Mouse (Mus musculus) heart, adult 11 months (tissue): ENCODE data around the gene Ccdc40.

ENCODE experiments used
- DNase-seq: peaks from one replicate; pipeline ENCODE4 v3.0.0; 2022

The Ccdc40 gene

DNA sequence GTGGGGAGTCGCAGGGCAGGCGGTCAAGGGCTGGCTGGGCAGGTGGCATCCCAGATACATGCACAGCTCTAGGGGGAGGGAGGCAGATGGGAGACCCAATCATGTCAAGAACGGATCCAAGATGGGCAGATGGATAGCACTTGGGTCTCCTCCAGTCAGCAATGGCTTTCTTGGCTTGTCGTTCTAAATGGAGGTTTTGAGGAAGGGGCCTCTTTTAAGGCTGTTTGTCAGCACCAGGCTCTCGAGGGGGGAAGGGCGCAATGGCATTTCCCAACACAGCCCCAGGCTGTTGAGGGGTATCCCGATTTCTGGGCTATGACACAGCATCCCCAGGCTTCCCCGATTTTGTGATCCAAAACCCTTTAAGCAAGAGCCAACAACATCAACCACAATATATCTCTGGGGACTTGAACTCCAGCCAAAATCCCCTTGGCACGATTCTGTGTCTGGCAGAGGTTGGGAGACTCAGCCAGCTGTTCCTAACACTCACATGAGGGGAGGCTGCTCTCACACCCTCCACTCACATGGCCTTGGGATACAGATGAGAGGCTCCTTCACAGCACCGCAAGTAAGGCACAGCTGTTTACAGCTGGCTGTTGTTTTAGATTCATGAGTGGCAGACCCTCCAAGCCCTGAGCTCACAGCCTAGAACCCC, 18.9 kb upstream of the Ccdc40 start:
- peak; percentile 98 for DNase-seq

- DNase-seq: peak; percentile 97
These were observed 17.9 kb upstream of the Ccdc40 start for GRCm38 (mm10) chr11:119210321-119211100.

DNA sequence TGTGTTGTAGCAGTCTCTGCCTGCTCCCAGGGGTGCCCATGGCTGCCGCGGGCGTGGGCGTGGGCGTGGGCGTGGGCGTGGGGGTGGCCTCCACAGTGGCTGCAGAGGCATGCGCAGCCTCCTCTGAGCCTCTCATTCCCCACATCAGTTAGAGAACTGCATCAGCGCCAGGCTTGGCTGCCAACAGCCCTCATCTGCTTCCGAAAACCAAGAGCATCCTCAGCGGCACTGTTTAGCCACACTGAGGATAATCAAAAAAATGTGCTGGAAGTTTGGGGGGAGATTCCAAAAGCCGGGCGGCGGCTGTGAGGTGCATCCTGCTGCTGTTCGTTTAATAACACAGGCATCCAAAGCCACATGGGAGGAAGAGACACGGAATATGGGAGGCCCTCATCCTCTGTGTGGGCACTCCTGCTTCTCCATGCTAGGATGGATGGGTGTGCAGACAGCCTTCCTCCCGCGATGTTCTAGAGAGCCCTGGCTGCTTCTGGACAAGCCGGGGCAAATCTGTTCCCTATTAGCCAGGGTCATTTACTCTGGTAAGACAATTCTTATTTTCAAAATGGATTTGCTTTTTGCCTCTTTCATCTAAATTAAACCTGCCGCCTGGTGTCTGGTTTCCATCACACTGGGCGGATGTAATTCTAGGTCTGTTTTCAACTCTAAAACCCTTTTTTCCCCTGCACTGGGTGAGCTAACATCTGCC, 16.6 kb upstream of the Ccdc40 start:
- no peak for DNase-seq

GRCm38 (mm10) chr11:119213166-119213885, 15.0 kb upstream of the Ccdc40 start:
- DNase-seq: no peak

DNA sequence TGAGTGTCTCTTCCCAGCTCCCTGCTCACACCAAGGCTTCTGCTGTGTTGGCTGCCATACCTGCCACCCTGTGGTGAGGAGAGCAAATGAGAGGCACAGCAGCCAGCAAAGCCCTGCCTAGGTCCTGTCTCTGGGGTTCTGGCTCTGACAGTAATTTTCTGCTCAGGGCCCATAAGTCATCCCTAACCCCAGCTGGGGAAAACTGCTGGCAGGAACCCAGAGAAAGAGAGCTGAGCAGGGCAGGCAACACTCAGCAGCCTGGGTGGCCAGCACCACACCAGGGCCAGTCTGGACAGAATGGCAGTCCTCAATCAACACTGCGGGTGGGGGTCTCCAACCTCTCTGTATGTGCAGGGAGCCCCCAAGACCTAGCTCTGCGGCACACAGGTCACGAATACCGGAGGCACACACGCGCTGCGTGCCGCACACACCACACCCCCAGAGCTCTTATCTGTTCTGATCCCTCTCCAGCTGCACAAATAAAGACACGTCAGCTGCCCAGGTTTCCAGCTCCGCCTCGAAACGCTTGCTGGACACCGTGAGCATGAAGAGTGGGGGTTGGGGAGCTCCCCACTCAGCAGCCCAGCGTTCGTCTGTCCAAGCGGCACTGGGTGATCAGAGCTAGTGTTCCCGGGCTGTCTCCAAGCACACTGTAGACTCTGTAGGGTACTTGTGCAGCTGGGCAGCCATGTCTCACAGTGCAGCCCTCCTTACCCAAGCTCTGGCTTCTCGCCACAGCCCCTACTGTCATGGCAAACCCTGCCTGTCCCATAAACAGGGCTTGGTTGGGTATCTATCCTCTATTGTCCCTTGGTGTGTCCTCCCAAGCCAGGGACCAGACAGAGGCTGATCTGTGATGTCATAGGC, 13.1 kb upstream of the Ccdc40 start:
- DNase-seq: peak; percentile 98

DNA sequence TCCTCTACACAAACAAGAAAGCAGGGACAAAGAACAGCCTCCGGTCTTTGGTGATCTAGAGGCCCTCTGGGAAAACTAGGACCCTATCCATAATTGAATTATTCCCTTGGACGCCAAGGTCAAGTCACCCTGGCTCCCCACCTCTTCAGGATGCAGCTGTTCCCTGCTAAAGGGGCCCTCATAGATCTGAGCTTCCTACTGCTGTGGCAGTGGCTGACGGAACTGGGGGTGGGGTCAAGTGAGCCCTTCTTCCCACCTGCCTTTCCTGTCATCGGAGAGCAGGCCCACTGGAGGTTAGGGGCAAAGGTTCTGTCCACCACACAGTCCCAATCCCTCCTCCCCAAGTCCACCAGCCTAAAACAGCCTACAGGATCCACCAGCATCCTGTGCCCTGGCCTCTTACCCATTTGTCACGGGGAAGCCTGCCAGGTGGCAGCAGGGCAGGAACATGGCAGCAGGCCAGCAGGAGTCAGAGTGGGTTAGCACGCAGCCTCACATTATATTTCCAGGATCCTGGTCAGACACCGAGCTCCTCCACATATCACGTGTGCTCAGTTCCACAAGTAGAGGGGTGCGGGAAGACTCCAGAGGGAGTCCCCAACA, 12.4 kb upstream of the Ccdc40 start:
- peak; percentile 98 for DNase-seq

- DNase-seq: no peak
These were observed 10.5 kb upstream of the Ccdc40 start for GRCm38 (mm10) chr11:119217861-119218260.

GRCm38 (mm10) chr11:119219816-119220465, 8.4 kb upstream of the Ccdc40 start:
- peak; percentile 96 for DNase-seq

GRCm38 (mm10) chr11:119221812-119222510, 6.4 kb upstream of the Ccdc40 start:
- DNase-seq: no peak

DNA sequence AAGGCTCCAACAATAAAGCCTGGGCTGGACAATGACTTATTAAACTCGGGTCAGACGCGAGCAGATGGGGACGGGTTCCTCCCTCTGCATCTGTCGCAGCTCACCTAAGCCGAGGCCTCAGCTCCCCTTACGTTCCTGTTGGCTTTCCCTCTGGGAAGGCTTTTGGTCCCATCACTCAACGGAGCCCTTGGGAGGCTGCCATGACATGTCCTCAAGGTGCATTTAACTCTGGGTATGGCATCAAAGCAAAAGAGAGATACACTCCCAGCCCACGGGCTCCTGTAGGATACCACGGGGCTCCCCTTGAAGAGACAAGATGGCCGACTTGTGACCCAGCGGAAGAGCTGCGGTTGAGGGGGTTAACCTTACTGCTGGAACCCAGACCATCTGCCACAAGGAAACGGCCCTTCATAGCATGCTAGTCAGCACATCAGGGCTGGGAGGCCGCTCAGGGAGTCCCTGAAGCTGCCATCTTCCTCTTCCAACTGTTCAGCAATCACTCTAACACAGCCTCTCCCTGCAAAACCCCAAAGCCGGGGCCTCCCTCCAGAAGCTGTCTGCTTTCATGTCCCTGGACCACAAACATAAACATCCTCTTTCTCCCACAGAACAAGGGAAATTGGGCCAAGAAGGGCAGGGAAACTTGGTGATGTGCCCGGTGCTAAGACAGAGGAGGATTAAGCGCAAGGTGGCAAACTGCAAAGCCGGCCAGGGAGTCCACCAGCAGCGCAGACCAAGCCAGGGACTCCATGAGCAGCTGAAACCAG, 5.1 kb upstream of the Ccdc40 start:
- no peak for DNase-seq

DNA sequence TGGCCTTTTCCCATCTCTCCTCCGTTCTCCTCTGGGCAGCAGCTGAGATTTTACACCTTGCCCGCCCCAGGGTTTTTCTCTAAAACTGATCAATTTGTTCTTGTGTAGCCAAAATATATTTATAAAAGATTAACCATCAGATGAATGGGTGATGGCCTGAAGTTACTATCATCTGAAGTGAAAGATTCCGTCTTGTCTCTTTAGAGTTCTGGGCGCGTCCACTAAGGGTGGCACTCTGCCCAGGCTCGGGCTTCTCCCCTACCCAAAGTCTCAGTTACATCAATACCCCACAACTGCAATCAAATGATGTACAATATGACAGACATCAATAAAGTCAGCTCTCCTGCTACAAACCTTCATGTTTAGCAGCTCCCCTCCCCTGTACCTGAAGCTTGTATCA, 3.4 kb upstream of the Ccdc40 start:
- DNase-seq: no peak

- no peak for DNase-seq
These were observed 2.7 kb upstream of the Ccdc40 start for GRCm38 (mm10) chr11:119225634-119226033.

- no peak for DNase-seq
These were observed 781 bp upstream of the Ccdc40 start for GRCm38 (mm10) chr11:119227591-119227990.

DNA sequence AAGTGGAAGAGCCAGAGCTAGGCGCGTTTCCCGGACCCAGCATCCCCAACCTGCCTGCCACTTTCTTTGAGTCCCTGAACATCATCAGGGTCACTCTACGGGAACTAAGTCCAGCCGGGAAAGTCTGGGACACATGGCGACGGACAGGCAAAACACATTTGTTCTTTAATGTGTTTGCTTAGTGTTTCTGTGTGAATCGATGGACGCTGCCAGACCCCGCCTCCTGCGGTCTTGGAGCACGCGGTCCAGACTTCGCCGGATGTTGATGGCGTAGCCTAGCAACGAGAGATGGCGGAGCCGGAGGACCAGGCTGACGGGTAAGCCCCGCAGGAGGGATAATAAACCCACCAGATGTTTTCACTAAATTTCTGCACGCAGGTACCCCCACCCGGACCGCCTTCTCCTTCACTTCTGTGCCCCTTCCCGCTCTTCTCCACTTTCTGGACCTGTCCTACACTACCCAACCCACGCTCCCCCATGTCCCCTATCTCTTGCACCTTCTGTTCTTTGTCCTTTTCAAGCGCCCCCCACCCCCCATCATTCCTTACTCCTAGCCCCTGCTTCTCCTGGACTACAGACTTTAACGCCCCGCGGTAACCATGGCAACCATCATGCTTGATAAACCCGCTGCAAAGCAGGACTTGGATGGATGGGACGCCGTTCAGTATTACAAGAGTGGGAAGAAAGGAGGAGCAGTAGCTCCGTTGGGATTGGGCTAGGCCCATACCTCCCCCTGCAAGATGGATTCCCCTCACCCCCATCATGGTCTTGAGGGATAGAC, 664 bp downstream of the Ccdc40 start:
- peak; percentile 98 for DNase-seq

DNA sequence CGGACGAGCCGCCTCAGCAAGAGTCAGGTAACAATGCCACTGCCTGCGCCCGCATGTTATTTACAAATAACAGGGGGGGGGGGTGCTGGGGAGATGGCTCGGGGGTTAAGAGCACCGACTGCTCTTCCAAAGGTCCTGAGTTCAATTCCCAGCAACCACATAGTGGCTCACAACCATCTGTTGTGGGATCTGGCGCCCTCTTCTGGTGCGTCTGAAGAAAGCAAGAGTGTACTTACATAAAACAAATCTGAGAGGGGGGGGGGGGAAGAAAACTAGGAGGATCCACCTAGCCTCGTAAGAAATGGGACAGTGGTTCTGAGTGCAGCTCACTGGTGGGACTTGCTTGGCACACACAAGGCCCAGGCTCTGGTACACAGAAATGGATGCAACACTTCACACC, 6.4 kb downstream of the Ccdc40 start:
- no peak for DNase-seq

DNA sequence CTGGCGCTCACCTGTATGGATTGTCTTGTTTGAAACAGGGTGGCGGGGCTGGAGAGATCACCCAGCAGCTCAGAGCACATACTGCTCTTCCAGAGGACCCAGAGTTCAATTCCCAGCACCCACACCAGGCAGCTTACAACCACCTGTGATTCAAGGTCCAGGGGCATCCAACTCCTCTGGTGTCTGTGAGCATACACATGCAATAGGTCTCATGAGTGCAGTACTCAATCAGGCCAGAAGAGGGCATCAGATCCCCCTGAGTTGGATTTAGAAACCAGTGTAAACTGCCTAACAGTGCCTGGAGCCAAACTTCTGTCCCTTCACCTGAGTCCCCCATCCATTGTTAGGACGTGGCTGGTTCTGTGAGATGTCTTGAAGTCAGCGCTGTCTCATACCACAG, 7.2 kb downstream of the Ccdc40 start:
- peak; percentile 91 for DNase-seq

DNA sequence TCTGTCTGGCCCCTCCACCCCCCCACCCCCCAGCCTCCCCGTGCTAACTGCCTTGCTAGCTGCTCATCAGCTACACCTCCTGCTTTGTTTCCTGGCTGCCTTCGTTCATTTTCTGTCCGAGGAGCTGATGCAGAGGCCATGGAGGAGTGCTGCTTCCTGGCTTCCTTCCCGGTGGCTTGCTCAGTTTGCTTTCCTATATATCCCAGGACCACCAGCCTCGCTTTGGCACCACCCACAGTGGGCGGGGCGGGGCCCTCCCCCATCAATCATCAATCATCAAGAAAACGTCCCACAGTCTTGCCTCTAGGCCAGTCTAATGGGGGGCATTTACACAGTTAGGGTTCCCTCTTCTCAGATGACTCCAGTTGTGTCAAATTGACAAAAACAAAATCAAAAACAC, 8.0 kb downstream of the Ccdc40 start:
- no peak for DNase-seq

GRCm38 (mm10) chr11:119237007-119237406, 8.6 kb downstream of the Ccdc40 start:
- no peak for DNase-seq
